Mouse (Mus musculus) E14TG2a.4 (cell line): Measurements from ENCODE around the gene Hip1r.
A peak's percentile ranks its signal among the peaks of the same experiment; 100 is the strongest.

Experiments used
- H3K27me3 ChIP-seq: 2 replicates; pipeline ENCODE4 v1.6.1; 2014; ENCODE audit warnings: low read length, control low read depth; ENCODE audit not compliant: insufficient read depth
- H3K36me3 ChIP-seq: 2 replicates; pipeline ENCODE4 v1.6.1; 2014; ENCODE audit warnings: low read length, control low read depth; ENCODE audit not compliant: insufficient read depth
- H3K4me1 ChIP-seq: replicated peaks from 2 replicates; pipeline ENCODE4 v1.6.1; 2014; ENCODE audit warnings: low read depth, low read length, control low read depth
- H3K4me3 ChIP-seq: replicated peaks from 2 replicates; pipeline ENCODE4 v1.5.1; 2014; ENCODE audit warnings: mild to moderate bottlenecking, low read length
- H3K9me3 ChIP-seq: 2 replicates; pipeline ENCODE4 v1.6.1; 2014; ENCODE audit warnings: low read length, control low read depth
- CTCF ChIP-seq: conservative IDR thresholded peaks from 2 replicates; pipeline ENCODE4 v1.5.1; 2014; ENCODE audit warnings: low read length
- NANOG ChIP-seq: IDR thresholded peaks from 2 replicates; pipeline ENCODE4 v1.6.1; 2014; ENCODE audit warnings: borderline replicate concordance, low read length, mixed read lengths
- POU5F1 ChIP-seq: IDR thresholded peaks from 2 replicates; pipeline ENCODE4 v1.6.1; 2014; ENCODE audit warnings: low read length, borderline replicate concordance

Gene Hip1r

GRCm38 (mm10) chr5:123964208-123964607, 9.2 kb upstream of the Hip1r start:
- TF ChIP-seq POU5F1 (no peak), NANOG (no peak), CTCF (no peak)
- Histone ChIP-seq H3K4me3 (no peak overlapping the region), H3K4me1 (peaks cover 17% of the 10 kb centered on the region), H3K36me3 (no peaks in the 10 kb centered on the region), H3K27me3 (no peaks in the 10 kb centered on the region), H3K9me3 (no peaks in the 10 kb centered on the region)

- H3K36me3 ChIP-seq = no peaks in the 10 kb centered on the region
- TF ChIP-seq CTCF = no peak
- no peak for TF ChIP-seq POU5F1
- no peak for TF ChIP-seq NANOG
Observed at GRCm38 (mm10) chr5:123966759-123967158, 6.7 kb upstream of the Hip1r start.

GRCm38 (mm10) chr5:123968468-123968867, 5.0 kb upstream of the Hip1r start:
- Histone ChIP-seq H3K9me3 (no peaks in the 10 kb centered on the region), H3K27me3 (peaks cover 6% of the 10 kb centered on the region; the same call in 1 of the 2 replicates), H3K4me1 (peaks cover 29% of the 10 kb centered on the region), H3K36me3 (no peaks in the 10 kb centered on the region), H3K4me3 (no peak overlapping the region)
- no peak for TF ChIP-seq POU5F1
- no peak for TF ChIP-seq NANOG
- TF ChIP-seq CTCF = no peak

More at GRCm38 (mm10) chr5:123966759-123967158, 6.7 kb upstream of the Hip1r start:
- peaks cover 14% of the 10 kb centered on the region; the same call in 1 of the 2 replicates for H3K4me1 ChIP-seq
- no peak overlapping the region for H3K4me3 ChIP-seq
- no peaks in the 10 kb centered on the region; the same call in 1 of the 2 replicates for H3K27me3 ChIP-seq
- H3K9me3 ChIP-seq = no peaks in the 10 kb centered on the region

GRCm38 (mm10) chr5:123969216-123969615, 4.2 kb upstream of the Hip1r start:
- H3K9me3 ChIP-seq = no peaks in the 10 kb centered on the region
- TF ChIP-seq CTCF (no peak), POU5F1 (no peak), NANOG (no peak)
- H3K27me3 ChIP-seq = peaks cover 9% of the 10 kb centered on the region

GRCm38 (mm10) chr5:123970576-123970975, 2.9 kb upstream of the Hip1r start:
- TF ChIP-seq POU5F1 = no peak
- Histone ChIP-seq H3K4me3 (no peak overlapping the region), H3K36me3 (no peaks in the 10 kb centered on the region), H3K9me3 (no peaks in the 10 kb centered on the region), H3K4me1 (peaks cover 40% of the 10 kb centered on the region), H3K27me3 (peaks cover 20% of the 10 kb centered on the region)

More at GRCm38 (mm10) chr5:123969216-123969615, 4.2 kb upstream of the Hip1r start:
- no peaks in the 10 kb centered on the region for H3K36me3 ChIP-seq
- no peak overlapping the region for H3K4me3 ChIP-seq
- H3K4me1 ChIP-seq = peaks cover 29% of the 10 kb centered on the region

GRCm38 (mm10) chr5:123972453-123972852, 975 bp upstream of the Hip1r start:
- H3K4me3 ChIP-seq = no peak overlapping the region
- TF ChIP-seq POU5F1 = no peak
- no peak for TF ChIP-seq NANOG
- TF ChIP-seq CTCF = no peak
- peaks cover 31% of the 10 kb centered on the region for H3K27me3 ChIP-seq
- H3K36me3 ChIP-seq = no peaks in the 10 kb centered on the region
- H3K4me1 ChIP-seq = peaks cover 57% of the 10 kb centered on the region
- H3K9me3 ChIP-seq = no peaks in the 10 kb centered on the region

GRCm38 (mm10) chr5:123974179-123974485, 704 bp downstream of the Hip1r start:
- TF ChIP-seq POU5F1 (no peak), CTCF (no peak), NANOG (no peak)
- Histone ChIP-seq H3K36me3 (no peaks in the 10 kb centered on the region), H3K27me3 (peaks cover 31% of the 10 kb centered on the region), H3K4me3 (peak overlapping the region; percentile 87), H3K9me3 (no peaks in the 10 kb centered on the region), H3K4me1 (peaks cover 60% of the 10 kb centered on the region)

- H3K27me3 ChIP-seq = peaks cover 31% of the 10 kb centered on the region
- no peaks in the 10 kb centered on the region for H3K9me3 ChIP-seq
- peaks cover 66% of the 10 kb centered on the region for H3K4me1 ChIP-seq
- TF ChIP-seq CTCF (no peak), POU5F1 (no peak), NANOG (no peak)
- no peak overlapping the region; the same call in 1 of the 2 replicates for H3K4me3 ChIP-seq
- no peaks in the 10 kb centered on the region for H3K36me3 ChIP-seq
Observed at GRCm38 (mm10) chr5:123974616-123975111, 1.2 kb downstream of the Hip1r start.

GRCm38 (mm10) chr5:123975668-123976180, 2.3 kb downstream of the Hip1r start:
- Histone ChIP-seq H3K36me3 (peaks cover under 1% of the 10 kb centered on the region; the same call in 1 of the 2 replicates), H3K27me3 (peaks cover 31% of the 10 kb centered on the region)
- TF ChIP-seq NANOG (no peak), CTCF (no peak), POU5F1 (no peak)

GRCm38 (mm10) chr5:123977231-123977630, 3.8 kb downstream of the Hip1r start:
- H3K36me3 ChIP-seq = peaks cover 3% of the 10 kb centered on the region; the same call in 1 of the 2 replicates
- H3K27me3 ChIP-seq = peaks cover 31% of the 10 kb centered on the region
- no peak overlapping the region for H3K4me3 ChIP-seq
- H3K9me3 ChIP-seq = no peaks in the 10 kb centered on the region
- H3K4me1 ChIP-seq = peaks cover 66% of the 10 kb centered on the region
- TF ChIP-seq NANOG = no peak
- no peak for TF ChIP-seq POU5F1
- no peak for TF ChIP-seq CTCF

More at GRCm38 (mm10) chr5:123975668-123976180, 2.3 kb downstream of the Hip1r start:
- peaks cover 72% of the 10 kb centered on the region for H3K4me1 ChIP-seq
- no peak overlapping the region for H3K4me3 ChIP-seq
- no peaks in the 10 kb centered on the region for H3K9me3 ChIP-seq
